Mouse (Mus musculus) heart, adult 18-20 months (tissue): ENCODE measurements around the gene Iqgap2. TPM values are rescaled to one million over a fixed set of nuclear protein-coding genes. Genes with fewer than 3 reads are reported as not detected.

Experiments used
- DNase-seq, 2 experiments: peaks; one replicate each; pipeline ENCODE4 v3.0.0; 2021 to 2022; ENCODE audit warnings: mixed read lengths in 1 of 2
- total RNA-seq, 2 experiments: library from RNA; stranded (reverse); gene quantifications; 2 replicates each; pipeline ENCODE4 v1.2.3; 2021

Iqgap2 gene
- total RNA-seq, 2 experiments from 2014 or later, result 2.7 to 3.7 TPM

DNA sequence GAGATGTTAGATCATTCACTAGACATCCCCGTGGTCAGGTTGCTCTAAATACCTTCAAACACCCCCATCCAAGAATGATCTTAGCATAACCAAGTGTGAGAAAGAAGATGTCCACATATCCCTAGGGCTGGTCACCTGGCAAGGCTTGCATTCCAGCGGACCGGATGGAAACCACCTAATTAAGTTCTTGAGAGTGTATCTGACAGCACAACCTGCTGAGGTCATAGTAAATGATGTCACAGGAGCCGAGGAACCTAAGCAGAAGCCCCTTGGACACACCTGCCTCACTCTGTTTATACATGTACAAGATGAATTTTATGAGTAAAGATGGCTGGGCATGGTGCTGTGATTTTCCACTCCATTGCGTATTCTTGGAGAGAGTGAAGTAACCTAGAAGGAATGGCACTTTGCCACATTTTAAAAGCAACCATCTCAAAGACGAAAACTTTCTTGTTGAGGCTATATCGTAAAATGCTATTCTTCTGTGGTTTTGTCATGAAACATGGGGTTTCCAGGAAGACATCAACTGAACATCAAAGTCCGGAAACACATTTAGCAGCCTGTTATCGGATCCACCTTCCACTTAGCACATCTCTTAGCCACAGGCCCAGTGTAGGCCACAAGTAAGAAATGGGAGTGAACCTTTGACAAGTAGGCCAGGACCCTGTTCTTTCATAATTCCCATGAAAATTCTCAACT, 179.0 kb downstream of the Iqgap2 start:
- DNase-seq, result no peak

DNA sequence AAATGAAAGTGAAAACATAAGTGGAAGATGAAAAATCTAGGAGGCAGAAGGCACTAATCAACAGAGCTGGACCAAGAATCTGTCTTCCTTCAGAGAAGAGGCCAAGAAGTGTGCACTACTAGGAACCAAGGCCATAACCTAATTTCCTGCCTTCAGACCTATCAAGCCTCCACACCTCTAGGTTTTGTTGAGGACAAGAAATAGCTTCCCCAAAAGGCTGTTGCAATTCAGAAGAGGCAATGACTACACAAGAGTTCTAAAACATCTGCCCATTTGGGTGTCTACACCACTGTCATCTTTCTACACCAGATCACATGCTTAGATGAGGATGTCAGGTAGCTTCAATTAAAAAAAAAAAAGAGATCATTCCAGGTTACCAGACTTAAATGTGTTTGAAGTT, 179.7 kb downstream of the Iqgap2 start:
- DNase-seq, result no peak

DNA sequence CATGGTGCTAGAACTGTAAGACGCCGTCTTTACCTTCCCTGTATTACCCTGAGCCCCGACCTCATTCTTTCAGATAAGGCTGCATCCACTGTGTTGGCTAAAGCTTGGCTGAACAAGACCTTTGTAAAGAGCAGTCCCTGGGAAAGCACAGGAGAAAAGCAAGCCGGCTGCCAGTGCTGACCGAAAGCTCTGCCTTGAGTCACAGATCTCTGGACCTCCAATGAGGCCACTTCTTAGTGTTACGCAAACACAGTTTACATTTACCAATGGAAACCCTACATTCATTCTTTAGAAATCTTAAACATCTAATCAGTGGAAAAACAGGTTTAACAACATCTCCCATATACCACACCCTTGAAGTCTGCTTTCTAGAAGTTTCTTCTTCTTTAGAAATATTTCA, 186.1 kb downstream of the Iqgap2 start:
- DNase-seq, result no peak

DNA sequence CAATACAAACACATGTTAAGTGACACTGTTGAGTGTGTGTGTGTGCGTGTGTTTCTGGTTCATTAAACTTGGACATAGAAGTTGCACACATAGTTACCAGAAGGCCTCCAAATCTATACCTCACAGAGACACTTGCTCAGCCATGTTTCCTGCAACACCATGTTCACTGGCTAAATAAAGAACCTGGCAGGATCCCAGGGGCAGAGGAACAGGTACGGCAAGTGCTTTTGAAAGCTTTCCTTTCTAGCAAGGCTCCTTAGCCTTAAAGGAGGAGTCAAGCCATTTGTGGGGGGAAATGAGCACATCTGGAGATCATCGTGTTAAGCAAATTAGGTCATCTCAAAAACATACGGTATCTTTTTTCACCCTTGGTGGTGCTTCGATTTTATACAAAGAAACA, 188.3 kb downstream of the Iqgap2 start:
- DNase-seq, result peak; percentile 25 to 36

DNA sequence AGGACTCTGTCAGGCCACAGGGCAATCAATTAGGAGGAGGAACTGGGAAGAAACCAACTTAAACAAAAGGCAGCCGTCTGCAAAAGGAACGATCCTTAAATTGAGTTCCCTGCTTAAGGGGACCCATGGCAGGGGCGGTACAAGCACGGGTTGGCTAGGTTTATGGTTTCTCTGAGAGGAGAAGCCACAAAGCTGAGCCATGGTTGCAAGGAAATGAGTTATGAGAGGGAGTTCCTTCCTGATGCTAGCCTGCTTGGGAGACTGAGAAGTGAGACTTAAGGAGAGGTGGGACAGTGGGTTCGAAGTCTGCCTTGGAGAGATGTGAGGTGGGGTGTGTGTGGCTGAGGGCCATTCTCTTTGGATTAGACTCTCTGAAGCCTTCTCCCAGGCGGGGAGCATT, 193.8 kb downstream of the Iqgap2 start:
- DNase-seq, result no peak

DNA sequence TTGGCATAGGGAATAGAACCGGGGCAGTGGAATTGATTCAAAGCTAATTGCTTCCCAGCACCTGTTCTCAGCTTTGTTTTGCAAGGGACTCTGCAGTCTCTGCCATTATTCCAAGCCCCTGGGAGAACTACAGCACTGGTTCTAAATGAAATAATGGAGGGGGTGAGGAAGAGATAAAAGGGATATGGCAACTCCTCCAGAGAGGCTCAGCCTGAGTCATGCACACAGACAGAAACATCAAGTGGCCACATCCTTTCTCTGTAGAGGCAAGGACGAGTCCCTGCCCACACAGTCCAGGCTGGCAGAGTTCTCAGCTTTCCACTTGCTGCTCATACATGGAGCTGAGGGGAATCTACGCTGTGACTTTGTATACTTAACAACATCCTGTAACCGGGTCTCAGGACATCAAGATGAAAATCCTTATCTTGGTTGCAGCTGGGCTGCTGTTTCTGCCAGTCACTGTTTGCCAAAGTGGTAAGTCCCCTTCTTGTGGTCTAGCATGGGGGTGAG, 195.0 kb downstream of the Iqgap2 start, which contains the start of gene F2rl2:
Gene F2rl2, plus strand, starts transcription at position 200 of the 510 bp plus-strand sequence.
- DNase-seq, result no peak

DNA sequence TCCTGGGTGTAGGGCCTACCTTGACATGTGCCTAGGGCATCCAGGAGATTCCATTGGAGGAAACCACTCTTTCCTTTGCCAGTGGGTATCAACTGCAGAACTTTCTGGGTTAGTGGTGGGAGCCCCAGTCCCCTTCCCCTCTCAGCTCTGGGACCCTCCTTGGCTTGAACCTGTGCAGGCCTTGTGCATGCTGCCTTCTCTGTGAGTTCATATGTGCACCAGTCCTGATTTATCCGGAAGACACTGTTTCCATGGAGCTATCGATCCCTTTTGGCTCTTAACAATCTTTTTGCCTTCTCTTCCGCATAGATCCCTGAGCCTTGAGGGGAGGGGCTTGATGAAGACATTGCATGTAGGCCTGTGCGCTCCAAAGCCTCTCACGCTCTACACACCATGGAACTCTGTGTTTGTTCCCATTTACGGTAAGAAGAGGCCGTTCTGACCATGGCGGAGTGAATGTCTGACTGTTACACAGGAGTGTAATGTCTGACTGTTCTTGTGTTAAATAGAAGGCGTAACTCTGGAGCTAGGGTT, 195.5 kb downstream of the Iqgap2 start:
- DNase-seq, result no peak

DNA sequence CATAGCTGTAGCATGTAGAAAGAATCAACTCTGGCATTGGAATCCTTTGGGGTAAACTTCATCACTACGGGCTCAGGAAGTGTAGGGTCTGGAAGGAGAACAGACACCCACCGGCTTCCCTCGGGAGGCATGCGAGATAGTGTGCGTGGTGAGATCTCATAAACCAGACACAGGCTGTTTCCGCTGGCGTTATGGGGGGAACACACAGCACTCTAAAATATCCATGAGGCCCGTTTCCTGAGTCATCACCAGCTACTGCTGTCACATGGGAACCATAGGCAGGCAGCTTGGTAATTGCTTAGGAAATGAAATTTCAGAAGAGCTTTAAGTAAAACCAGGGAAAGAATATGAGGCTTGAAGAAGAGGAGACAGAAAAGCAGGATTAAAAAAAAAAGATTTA, 199.5 kb downstream of the Iqgap2 start:
- no peak for DNase-seq

DNA sequence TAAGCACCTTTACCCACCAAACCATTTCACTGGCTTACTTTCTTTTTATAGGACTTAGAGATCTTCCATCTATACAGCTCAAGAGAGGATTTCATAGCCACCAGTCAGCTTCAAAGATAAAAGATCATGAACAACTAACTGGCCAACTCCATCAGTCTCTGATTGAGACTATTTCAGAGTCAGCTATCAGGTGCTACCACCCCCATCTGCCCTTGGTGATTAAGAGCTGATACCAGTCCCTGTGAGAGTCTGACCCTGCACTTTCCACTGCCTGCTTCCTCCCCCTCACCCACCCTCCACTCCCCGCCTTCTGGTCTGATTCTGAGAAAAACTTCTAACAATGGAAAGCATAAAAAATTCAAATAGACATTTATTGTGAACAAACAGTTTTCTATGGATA, 203.1 kb downstream of the Iqgap2 start:
- no peak for DNase-seq

DNA sequence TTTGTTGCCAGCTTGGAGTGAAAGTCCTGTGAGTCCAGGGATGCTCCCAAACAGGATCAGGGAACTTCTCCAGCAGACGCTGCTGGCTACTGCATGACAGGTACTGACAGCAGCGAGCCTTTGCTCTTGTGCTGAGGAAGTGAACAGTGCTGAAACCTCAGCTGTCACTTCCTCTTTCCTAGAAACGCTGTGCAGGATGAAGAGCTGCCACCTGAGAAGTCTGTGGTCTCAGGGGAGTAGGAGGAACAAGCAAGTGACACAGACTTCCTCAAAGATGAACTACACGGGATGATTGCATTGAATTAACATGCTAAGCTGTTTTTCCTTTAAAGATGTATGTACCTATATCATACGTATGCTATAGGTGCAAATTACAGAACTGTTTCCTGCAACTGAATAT, 206.0 kb downstream of the Iqgap2 start:
- peak in 1 of 2 experiments; percentile 32 for DNase-seq

DNA sequence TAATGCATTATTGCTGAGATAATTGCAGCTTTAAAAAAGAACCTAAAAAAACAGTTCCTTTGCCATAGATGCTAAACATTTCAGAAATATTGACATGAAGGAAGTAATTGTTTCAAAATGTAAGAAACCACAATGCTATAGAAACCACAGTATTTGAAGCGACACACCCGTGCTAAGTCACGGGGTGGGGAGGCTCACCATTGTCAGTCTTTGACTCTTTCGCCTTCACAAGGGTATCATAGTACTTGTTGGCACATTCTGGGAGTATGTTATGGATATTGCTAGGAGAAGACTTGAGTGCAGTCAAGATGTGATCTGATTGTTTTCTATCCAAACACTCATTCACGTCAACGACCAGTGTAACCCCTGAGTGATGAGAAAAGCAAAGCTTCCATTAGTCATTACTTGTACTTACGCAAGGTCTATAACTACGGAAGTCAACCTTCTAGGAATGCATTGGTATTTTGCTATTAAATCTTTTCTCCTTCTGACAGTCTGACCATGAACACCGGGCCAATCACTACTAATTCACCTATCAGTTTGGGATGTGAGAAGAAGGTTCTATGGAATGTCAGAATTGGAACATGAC, 207.0 kb downstream of the Iqgap2 start:
- no peak for DNase-seq

DNA sequence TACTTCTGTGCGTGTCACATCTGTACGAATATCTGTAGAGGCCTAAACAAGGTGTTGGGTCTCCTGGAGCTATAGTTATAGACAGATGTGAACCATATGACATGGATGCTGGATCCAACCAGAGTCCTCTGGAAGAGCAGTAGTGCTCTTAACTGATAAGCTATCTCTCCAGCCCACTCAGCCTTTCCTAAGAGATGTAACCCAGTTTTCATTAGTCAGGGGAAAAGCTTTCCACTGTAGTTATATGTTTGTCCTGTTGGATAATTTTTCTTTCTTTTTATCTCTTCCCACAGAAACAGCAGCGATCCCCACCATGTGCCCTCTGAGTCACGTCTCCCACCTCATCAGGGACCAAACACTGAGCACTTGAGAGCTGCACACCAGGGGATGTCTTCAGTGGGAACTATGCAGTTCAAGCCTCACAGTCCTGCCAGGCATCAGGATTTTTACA, 212.2 kb downstream of the Iqgap2 start:
- no peak for DNase-seq

DNA sequence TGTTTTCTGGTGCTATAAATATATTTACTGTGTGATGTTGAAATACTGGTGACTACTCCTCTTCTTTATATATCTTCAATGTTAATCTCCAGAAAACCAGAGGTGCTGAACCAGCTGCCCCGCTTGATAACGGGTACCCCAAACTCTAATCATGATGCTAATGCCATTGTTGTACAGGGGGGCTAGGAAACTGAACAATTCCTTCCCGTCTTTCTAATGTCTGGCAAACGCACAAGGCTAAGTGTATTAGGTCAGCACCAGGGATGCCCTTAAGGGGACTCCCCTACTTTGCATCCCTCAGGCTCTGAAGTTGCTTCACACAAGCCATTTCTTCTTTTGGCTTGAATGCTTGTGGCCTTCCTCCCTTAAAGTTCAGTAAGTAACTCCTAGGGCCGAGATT, 212.6 kb downstream of the Iqgap2 start:
- no peak for DNase-seq

DNA sequence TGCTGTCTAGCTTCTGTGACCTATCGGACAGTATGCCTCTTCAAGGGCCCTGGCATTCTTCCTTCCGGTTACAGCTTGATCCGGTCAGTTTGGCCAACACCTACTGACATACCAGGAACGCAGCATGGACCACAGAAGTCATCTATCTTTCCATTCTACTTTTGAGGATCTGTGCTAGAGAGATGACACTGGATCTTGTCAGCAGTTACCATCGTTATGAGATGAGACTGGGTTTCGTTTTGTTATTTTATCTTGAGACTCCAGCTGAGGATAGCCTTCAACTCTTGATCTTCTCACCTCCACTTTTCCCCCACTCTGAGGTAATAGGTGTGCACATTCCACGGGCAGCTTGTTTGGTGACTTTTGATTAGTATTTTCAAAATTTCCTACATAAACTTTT, 219.3 kb downstream of the Iqgap2 start:
- DNase-seq, result no peak

DNA sequence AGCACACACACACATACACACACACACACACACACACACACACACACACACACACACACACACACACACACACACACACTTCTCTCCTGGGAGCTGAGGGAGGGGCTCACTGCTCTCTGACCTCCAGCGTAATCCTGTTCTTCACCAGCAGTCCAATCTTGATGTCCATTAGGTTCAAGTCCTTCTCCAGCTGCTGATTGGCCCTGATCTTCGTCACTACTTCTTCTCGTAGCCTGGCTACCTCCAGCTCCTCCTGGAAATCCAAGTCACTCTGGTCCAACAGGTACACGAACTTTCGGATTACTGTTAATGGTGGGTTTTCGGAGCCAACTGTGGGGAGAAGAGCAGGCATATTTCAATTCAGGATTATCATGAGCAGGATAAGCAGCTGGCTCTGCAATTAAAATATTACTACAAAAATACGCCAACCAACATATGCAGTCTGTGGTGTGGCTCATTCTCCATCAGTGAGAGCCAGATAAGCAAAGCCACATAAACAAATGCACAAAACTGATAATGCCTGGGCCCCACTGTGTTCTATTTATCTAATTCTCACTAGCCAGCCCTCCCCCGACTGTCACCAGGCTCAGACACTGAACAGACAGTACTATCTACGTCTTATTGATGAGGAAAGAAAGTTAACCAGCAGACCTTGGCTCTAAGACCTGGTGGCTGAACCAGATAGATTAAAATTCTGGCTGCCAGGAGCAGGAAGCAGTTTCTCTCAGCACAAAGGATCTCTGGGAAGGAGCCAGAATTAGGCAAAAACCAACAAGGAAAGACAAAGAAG, 220.4 kb downstream of the Iqgap2 start:
- DNase-seq, result peak in 1 of 2 experiments; percentile 35

DNA sequence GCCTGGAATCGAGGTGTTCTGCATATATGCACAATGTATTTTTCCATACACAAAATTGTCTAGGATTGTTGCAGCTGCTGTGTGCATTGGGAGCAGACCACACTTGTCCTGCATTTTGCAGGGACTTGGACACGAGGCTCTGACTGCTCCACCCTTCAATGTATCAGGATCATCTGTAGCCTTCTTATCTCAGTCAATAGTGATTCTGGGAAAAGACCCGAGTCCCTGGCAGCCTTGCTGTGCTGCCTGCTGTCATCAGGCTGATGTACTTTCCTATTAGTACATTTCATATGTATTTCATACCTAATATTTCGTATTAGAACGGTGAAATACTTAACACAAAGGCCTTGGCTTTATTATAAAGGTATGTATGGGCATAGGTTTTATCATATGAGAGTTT, 221.2 kb downstream of the Iqgap2 start:
- no peak for DNase-seq

DNA sequence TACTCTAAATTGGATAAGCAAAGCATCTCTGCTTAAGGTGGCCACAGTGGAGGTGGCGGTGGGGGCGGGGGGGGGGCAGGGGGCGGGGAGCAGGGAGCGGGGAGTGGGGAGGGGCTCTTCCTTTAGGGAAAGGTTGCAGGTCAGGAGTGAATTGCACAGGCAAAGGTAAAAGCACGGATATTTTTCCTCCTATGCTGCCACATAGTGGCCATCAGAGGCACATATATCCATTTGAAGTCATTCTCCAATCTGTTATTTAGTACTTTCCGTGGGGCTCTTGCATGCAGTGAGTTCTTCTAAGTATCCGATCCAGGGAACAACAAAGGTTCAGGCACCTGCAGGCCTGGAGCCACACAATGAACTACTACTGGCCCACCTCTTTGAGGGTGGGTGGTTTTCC, 224.5 kb downstream of the Iqgap2 start:
- DNase-seq, result peak; percentile 22 to 44

DNA sequence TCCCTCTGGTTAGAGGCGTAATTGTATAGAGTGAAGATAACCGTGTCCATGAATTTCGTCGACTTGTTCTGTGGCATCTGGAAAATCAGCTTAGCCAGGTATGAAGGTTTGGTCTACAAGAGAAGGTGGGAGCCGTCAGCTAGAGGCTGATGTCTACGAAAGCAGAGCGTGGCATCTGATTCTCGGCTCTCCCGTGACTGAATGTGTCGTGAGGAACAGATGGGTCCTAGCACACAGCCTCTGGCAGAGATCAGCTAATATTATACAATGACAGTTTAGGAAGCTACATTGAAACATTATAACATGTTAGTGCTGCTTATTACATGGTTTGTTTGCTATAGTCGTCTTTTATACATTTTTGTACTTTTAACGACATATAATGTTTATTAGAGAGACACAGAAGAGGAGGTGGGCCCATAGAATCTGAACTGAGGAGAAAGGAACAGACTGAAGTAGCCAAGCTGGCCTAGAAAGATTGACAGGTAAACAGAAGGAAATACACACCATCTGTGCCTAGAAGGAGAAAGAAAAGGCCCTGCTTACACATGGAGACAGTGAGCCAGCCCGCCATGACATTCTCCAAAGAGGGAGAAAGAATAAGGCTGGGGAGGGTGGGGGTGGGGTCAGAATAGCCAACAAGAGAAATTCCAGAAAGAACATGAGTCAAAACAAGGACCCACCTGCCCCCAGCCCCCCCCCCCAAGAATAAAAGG, 225.9 kb downstream of the Iqgap2 start:
- no peak for DNase-seq

DNA sequence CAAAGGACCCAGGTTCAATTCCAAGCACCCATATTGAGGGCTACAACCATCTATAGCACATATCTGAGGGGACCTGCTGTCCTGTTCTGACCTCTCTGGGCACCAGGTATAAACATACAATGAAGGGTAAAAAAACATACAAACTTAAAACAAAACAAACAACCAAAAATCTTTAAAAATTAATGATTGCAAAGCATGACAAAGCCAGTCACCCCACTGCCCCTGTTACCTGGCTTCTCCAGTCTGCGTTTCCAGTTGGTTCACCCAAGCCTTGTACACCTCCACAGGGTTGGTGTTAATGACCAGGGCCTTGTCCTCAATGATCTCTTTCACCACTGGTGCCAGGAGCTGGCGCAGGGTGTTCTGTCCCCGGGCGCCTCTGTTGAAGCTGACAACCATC, 227.9 kb downstream of the Iqgap2 start:
- DNase-seq, result no peak

DNA sequence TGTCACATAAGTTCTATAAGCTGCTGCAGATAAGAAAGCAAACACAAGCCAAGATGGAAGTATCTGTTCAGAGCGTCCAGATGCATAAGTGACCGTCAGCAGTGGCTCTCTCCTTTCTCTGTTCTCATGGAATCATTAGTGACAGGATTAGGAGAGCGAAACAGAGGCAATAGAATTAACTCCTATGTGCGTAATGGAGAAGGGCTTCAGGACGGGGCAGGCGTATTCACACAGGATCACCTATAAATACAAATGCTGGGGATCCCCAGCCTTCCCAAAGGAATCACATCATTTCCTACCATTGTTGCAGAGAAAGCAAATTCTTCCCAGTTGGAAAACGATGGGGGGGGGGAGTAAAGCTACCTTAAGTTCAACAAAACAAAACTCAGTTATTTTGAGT, 232.3 kb downstream of the Iqgap2 start:
- DNase-seq, result peak in 1 of 2 experiments; percentile 33

DNA sequence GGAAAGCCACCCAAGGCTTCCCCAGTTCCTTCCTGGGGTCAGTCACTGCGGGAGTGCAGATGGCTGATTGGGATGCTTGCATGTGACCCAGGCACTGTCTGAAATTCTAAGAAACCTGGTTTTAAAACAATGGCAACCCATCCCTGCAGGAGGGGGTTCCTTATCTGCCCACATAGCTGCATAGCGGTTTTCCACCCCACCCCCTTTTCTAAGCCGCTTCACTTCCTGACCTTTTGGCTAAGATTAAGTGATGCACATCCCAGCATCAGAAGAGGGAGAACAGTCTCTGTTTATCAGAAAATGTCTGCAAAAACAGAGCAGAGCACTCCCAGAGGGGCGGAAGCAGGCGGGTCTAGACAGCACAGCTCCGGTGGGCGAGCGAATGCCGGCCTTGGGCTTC, 234.6 kb downstream of the Iqgap2 start:
- DNase-seq, result no peak

DNA sequence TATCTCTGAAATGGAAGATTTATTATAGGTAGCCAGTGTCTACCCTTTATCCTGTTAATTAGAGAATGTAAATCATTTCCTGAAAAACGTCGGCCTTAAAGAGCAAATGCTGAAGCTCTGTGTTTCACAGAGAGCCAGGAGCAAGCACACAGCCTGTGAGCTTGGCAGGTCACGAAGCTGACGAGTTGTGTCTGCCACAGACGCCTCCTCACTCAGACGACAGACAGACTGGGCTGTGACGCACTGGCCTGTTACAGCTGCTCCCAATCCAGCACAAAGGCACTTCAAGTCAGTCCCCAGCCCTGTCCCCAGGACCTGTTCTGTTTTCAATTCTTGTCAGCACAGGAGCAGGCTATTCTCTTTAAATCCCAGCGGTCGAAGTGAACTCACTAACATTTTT, 236.4 kb downstream of the Iqgap2 start:
- peak in 1 of 2 experiments; percentile 25 for DNase-seq
